Mouse (Mus musculus): ENCODE data around the gene Fcrl6.

Fcrl6 gene

GRCm38 (mm10) chr1:172614654-172615053 is 12.3 kb upstream of the Fcrl6 start:
- no peak for DNase-seq (ENCODE audit: low spot score)

GRCm38 (mm10) chr1:172612745-172613144 is 10.4 kb upstream of the Fcrl6 start:
- no peak for DNase-seq (ENCODE audit: low spot score)

- no peak for DNase-seq (ENCODE audit: low spot score)
These were observed 9.0 kb upstream of the Fcrl6 start for GRCm38 (mm10) chr1:172611304-172611703.

GRCm38 (mm10) chr1:172594495-172594894 is 7.9 kb downstream of the Fcrl6 start:
- peak; percentile 31 for DNase-seq (ENCODE audit: low spot score)

- no peak for DNase-seq (ENCODE audit: low spot score)
These were observed 8.4 kb downstream of the Fcrl6 start for GRCm38 (mm10) chr1:172593956-172594355.

- no peak for DNase-seq (ENCODE audit: low spot score)
These were observed 9.0 kb downstream of the Fcrl6 start for GRCm38 (mm10) chr1:172593321-172593720.

- peak; percentile 33 for DNase-seq (ENCODE audit: low spot score)
These were observed 12.0 kb downstream of the Fcrl6 start, which contains the start of gene Slamf8 for GRCm38 (mm10) chr1:172590385-172590784. TSS of gene Slamf8 (minus strand) at chr1:172590568.

GRCm38 (mm10) chr1:172585612-172586567 is 16.5 kb downstream of the Fcrl6 start:
- DNase-seq (ENCODE audit: low spot score) = no peak

- no peak for DNase-seq (ENCODE audit: low spot score)
These were observed 17.3 kb downstream of the Fcrl6 start for GRCm38 (mm10) chr1:172585026-172585425.

GRCm38 (mm10) chr1:172584271-172584670 is 18.1 kb downstream of the Fcrl6 start:
- no peak for DNase-seq (ENCODE audit: low spot score)

GRCm38 (mm10) chr1:172582436-172582835 is 19.9 kb downstream of the Fcrl6 start:
- DNase-seq (ENCODE audit: low spot score) = no peak

- DNase-seq (ENCODE audit: low spot score) = no peak
These were observed 22.2 kb downstream of the Fcrl6 start for GRCm38 (mm10) chr1:172580116-172580515.

- DNase-seq (ENCODE audit: low spot score) = no peak
These were observed 34.6 kb downstream of the Fcrl6 start for GRCm38 (mm10) chr1:172567758-172568157.

GRCm38 (mm10) chr1:172566131-172566530 is 36.2 kb downstream of the Fcrl6 start:
- DNase-seq (ENCODE audit: low spot score) = no peak

- no peak for DNase-seq (ENCODE audit: low spot score)
These were observed 38.9 kb downstream of the Fcrl6 start for GRCm38 (mm10) chr1:172563465-172563828.

GRCm38 (mm10) chr1:172562641-172563464 is 39.5 kb downstream of the Fcrl6 start:
- peak; percentile 71 for DNase-seq (ENCODE audit: low spot score)

GRCm38 (mm10) chr1:172555638-172556037 is 46.7 kb downstream of the Fcrl6 start, which contains the start of gene Vsig8:
TSS of gene Vsig8 (plus strand) at chr1:172555938.
- no peak for DNase-seq (ENCODE audit: low spot score)

- DNase-seq (ENCODE audit: low spot score) = no peak
These were observed 49.7 kb downstream of the Fcrl6 start for GRCm38 (mm10) chr1:172552623-172553022.

GRCm38 (mm10) chr1:172551009-172551408 is 51.3 kb downstream of the Fcrl6 start:
- DNase-seq (ENCODE audit: low spot score) = no peak

GRCm38 (mm10) chr1:172550551-172550951 is 51.8 kb downstream of the Fcrl6 start:
- DNase-seq (ENCODE audit: low spot score) = peak; percentile 72

GRCm38 (mm10) chr1:172549717-172550116 is 52.6 kb downstream of the Fcrl6 start:
- DNase-seq (ENCODE audit: low spot score) = no peak

GRCm38 (mm10) chr1:172549314-172549713 is 53.0 kb downstream of the Fcrl6 start:
- no peak for DNase-seq (ENCODE audit: low spot score)

GRCm38 (mm10) chr1:172548501-172548900 is 53.9 kb downstream of the Fcrl6 start:
- DNase-seq (ENCODE audit: low spot score) = no peak

Data from urinary bladder, postnatal 14 days (tissue).